Mouse (Mus musculus) midbrain, postnatal 0 days (tissue): Measurements from ENCODE around the gene Rnf144b. TPM values are rescaled to one million over a fixed set of nuclear protein-coding genes. Genes with fewer than 3 reads are reported as not detected.

Source experiments
- ATAC-seq: fragments of 200-750 bp; cut with Nextera tagmentation; 2 replicates; pipeline ENCODE4 v1.8.0; 2017; ENCODE audit warnings: moderate number of reproducible peaks, mild to moderate bottlenecking, moderate TSS enrichment, moderate library complexity; ENCODE audit not compliant: low FRiP score
- DNase-seq: peaks from one replicate; pipeline ENCODE4 v3.0.0-alpha.2; 2015; ENCODE audit warnings: low spot score
- H3K27ac ChIP-seq: fragments of 300-500 bp; sonication (generic); 2 replicates; pipeline ENCODE4 v1.5.1; 2014; ENCODE audit warnings: low read depth, mild to moderate bottlenecking, low read length, mixed read lengths
- H3K27me3 ChIP-seq: fragments of 300-500 bp; sonication (generic); 2 replicates; pipeline ENCODE4 v1.6.1; 2014; ENCODE audit warnings: low read length, control low read depth, mixed read lengths; ENCODE audit not compliant: insufficient read depth
- H3K36me3 ChIP-seq: fragments of 300-500 bp; sonication (generic); 2 replicates; pipeline ENCODE4 v1.6.1; 2014; ENCODE audit warnings: low read length, control low read depth, mixed read lengths; ENCODE audit not compliant: insufficient read depth
- H3K4me1 ChIP-seq: fragments of 300-500 bp; sonication (generic); 2 replicates; pipeline ENCODE4 v1.6.1; 2014; ENCODE audit warnings: mild to moderate bottlenecking, control low read depth, antibody characterized with exemption, low read length, mixed read lengths; ENCODE audit not compliant: insufficient read depth
- H3K4me2 ChIP-seq: fragments of 300-500 bp; sonication (generic); 2 replicates; pipeline ENCODE4 v1.6.1; 2014; ENCODE audit warnings: low read depth, mild to moderate bottlenecking, low read length, mixed read lengths; ENCODE audit not compliant: poor library complexity, severe bottlenecking
- H3K4me3 ChIP-seq: fragments of 300-500 bp; sonication (generic); 2 replicates; pipeline ENCODE4 v1.5.1; 2014; ENCODE audit warnings: low read depth, mild to moderate bottlenecking, low read length, moderate library complexity
- H3K9ac ChIP-seq: fragments of 300-500 bp; sonication (generic); replicated peaks from 2 replicates; pipeline ENCODE4 v1.6.1; 2014; ENCODE audit warnings: mild to moderate bottlenecking, low read length, moderate library complexity, mixed read lengths; ENCODE audit not compliant: poor library complexity, severe bottlenecking
- H3K9me3 ChIP-seq: fragments of 300-500 bp; sonication (generic); 2 replicates; pipeline ENCODE4 v1.6.1; 2016; ENCODE audit warnings: low read length, control low read depth
- CTCF ChIP-seq: IDR thresholded peaks from 2 replicates; pipeline ENCODE4 v1.5.1; 2016; ENCODE audit warnings: antibody characterized with exemption, mild to moderate bottlenecking
- whole genome bisulfite sequencing: fragments of 180-500 bp; shearing (Covaris S2); extraction: QIAGEN DNeasy Blood & Tissue Kit; methylation state at CpG from one replicate; pipeline ENCODE4 v1.1.7; 2014; 5-methylcytosine and 5-hydroxymethylcytosine counted together
- polyA plus RNA-seq: library from polyadenylated mRNA; unstranded; fragments of >200 nt; fragmentation: Nextera tagmentation; extraction: Ambion mirVana; gene quantifications from 2 replicates; pipeline ENCODE4 v1.2.1, GENCODE M21; 2015
- total RNA-seq: library from RNA; depleted of rRNA; stranded (reverse); fragments of >200 nt; gene quantifications from 2 replicates; pipeline ENCODE4 v1.2.3, GENCODE M21; 2014

The Rnf144b gene
- total and polyA plus RNA-seq, 2 experiments from 2014 or later, result 1.9 to 4.1 TPM

DNA sequence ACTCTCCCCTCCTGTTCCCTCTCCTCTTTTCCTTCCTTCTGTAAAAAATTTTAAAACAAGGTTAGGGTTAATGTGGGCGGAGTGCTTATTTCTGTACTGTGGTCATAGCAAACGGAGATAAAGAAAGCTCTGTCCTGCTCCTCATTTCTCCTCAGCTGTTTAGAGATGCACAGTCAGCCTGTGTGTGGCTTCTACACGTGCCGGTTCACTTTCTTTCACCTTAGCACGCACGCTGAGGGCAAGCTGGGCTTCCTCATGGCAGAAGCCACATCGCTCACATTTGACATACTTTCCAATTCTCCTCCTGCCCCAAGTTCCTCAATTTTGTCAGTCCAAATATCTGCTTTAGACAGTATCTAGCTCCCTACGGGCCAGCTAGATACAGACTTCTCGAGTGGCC lies 103.3 kb downstream of the Rnf144b start:
- 77% methylated on average over 9 of the region's 9 CpGs for WGBS
- ATAC-seq (no peak), DNase-seq (no peak)
- H3K36me3 ChIP-seq, result no peaks in the 10 kb centered on the region
- H3K27ac ChIP-seq, result no peak overlapping the region
- H3K9me3 ChIP-seq, result no peaks in the 10 kb centered on the region
- no peak overlapping the region for H3K4me3 ChIP-seq
- no peaks in the 10 kb centered on the region for H3K27me3 ChIP-seq
- no peak overlapping the region for H3K4me2 ChIP-seq
- no peak for TF ChIP-seq CTCF
- no peaks in the 10 kb centered on the region; the same call in 1 of the 2 replicates for H3K4me1 ChIP-seq
- H3K9ac ChIP-seq, result no peak overlapping the region

DNA sequence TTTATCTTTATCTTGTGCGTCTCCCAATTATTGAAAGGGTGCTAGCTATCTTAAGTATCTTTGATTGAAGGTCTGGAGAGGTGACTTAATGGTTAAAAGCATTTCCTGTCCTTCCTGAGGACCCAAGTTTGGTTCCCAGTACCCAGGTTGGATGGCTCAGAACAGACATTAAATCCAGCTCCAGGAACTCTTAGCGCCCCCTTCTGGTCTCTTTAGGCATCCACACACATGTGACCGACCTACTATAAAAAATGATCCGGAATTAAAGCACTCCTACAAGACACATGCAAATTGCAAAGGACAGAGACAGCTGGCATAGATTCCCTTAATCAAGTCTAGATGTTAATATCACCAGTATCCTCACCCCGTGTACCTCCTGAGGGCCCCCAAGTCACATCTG lies 104.1 kb downstream of the Rnf144b start:
- Histone ChIP-seq H3K27me3 (no peaks in the 10 kb centered on the region), H3K36me3 (no peaks in the 10 kb centered on the region), H3K4me3 (no peak overlapping the region), H3K4me2 (no peak overlapping the region), H3K4me1 (no peaks in the 10 kb centered on the region; the same call in 1 of the 2 replicates), H3K27ac (no peak overlapping the region), H3K9ac (no peak overlapping the region), H3K9me3 (no peaks in the 10 kb centered on the region)
- ATAC-seq (no peak), DNase-seq (no peak)
- 89% methylated on average over 5 of the region's 5 CpGs for WGBS
- TF ChIP-seq CTCF, result peak; percentile 33; the same call in 1 of the 2 replicates

DNA sequence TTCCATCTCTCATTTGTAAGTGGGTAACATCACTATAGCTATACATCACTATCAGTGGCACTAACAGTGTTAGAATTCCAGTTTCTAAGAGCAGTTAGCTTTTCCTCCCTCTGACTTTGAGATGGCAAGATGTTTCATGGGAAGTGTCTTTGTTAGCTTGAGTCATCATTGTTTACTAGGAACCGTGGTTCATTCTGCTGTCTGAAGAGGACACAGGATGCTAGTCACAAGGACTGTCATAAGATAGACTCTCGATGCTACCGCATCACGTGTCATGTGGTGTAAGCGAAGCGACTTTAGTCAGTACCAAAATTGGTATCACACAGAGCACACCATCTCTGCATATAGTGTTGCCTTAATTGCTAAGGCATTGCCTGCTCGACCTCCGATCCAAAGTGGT lies 105.7 kb downstream of the Rnf144b start:
- Histone ChIP-seq H3K27ac (no peak overlapping the region), H3K4me2 (no peak overlapping the region), H3K27me3 (no peaks in the 10 kb centered on the region), H3K4me1 (no peaks in the 10 kb centered on the region; the same call in 1 of the 2 replicates), H3K9me3 (no peaks in the 10 kb centered on the region), H3K4me3 (no peak overlapping the region), H3K9ac (no peak overlapping the region), H3K36me3 (no peaks in the 10 kb centered on the region)
- WGBS, result 94% methylated on average over 8 of the region's 8 CpGs
- TF ChIP-seq CTCF, result no peak
- DNase-seq (no peak), ATAC-seq (no peak)

DNA sequence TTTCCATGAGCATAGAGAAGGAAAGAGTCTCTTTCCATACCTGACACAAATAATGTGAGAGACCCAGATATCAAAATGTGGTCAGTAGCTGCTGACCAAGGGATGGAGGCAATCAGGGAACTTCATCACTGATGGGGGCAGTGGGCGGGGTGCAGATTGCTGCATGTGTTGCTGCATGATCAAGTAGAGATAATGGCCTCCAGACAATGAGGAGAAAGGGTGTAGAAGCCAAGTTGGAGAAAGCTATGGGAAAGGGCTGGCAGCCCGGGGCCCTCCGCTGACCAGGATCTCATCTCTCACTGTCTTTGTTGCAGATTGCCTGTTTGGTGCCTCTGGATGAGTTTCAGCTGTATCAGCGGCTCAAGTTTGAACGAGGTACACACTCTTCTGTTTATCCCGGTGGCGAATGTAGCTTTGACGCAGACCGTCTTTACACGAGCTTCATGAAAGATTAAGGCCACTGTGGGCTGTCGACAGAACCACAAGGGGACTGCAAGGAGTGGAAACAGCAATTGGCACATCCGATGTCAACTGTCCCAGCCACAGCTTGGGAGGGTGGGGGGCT lies 106.3 kb downstream of the Rnf144b start:
- H3K9me3 ChIP-seq, result no peaks in the 10 kb centered on the region
- ATAC-seq (no peak), DNase-seq (no peak)
- no peaks in the 10 kb centered on the region; the same call in 1 of the 2 replicates for H3K4me1 ChIP-seq
- no peak for TF ChIP-seq CTCF
- H3K27ac ChIP-seq, result no peak overlapping the region
- H3K4me3 ChIP-seq, result no peak overlapping the region
- H3K27me3 ChIP-seq, result no peaks in the 10 kb centered on the region
- H3K4me2 ChIP-seq, result no peak overlapping the region
- H3K36me3 ChIP-seq, result no peaks in the 10 kb centered on the region
- no peak overlapping the region for H3K9ac ChIP-seq
- 90% methylated on average over 12 of the region's 12 CpGs for WGBS

DNA sequence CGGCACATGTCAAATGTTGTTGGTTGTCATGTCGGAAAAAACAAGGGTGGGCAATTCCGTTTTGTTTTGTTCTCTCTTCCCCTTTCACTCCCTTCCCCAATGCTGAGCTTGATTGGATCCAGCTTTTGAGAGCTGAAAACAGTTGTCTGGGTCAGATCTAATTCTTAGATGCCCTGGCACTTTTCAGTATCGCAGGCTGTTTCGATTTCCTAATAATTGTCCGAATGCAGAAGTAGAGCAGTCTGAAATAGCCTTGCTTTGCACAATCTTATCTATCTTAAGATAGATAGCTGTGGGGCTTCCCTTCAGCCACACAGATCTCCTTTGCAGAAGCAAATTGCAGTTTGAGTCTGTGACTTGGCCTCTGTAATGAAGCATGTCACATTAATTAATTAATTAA lies 109.7 kb downstream of the Rnf144b start:
- TF ChIP-seq CTCF, result no peak
- Histone ChIP-seq H3K4me3 (no peak overlapping the region), H3K4me1 (no peaks in the 10 kb centered on the region), H3K27me3 (no peaks in the 10 kb centered on the region), H3K27ac (no peak overlapping the region), H3K36me3 (no peaks in the 10 kb centered on the region), H3K4me2 (no peak overlapping the region), H3K9me3 (no peaks in the 10 kb centered on the region), H3K9ac (no peak overlapping the region)
- 81% methylated on average over 6 of the region's 6 CpGs for WGBS
- ATAC-seq (no peak), DNase-seq (no peak)

DNA sequence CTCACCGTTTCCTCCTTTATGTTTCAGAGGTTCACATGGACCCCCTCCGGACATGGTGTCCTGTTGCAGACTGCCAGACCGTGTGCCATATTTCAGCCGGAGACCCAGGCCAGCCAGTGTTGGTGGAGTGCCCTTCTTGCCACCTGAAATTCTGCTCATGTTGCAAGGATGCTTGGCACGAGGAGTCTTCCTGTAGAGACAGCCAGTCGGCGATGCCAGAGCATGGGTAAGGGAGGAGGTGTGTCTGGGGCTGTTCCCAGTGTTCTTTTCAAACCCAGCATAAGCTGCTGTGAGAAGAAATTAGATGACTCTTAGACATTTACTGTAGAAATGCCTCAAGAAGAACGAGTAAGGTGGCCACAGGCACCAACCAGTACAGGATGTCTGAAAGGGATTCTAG lies 114.9 kb downstream of the Rnf144b start:
- H3K4me3 ChIP-seq, result no peak overlapping the region
- H3K9me3 ChIP-seq, result no peaks in the 10 kb centered on the region
- DNase-seq, result no peak
- 87% methylated on average over 8 of the region's 8 CpGs for WGBS
- H3K4me2 ChIP-seq, result no peak overlapping the region
- no peaks in the 10 kb centered on the region for H3K4me1 ChIP-seq
- no peak for TF ChIP-seq CTCF
- H3K36me3 ChIP-seq, result no peaks in the 10 kb centered on the region
- H3K9ac ChIP-seq, result no peak overlapping the region
- H3K27me3 ChIP-seq, result no peaks in the 10 kb centered on the region
- no peak for ATAC-seq
- no peak overlapping the region for H3K27ac ChIP-seq
